Mouse (Mus musculus) myocyte (in vitro differentiated cells): ENCODE results near the gene Sema3b. TPM values are rescaled to one million over a fixed set of nuclear protein-coding genes. Genes with fewer than 3 reads are reported as not detected.

ENCODE experiments used
- H3K27me3 ChIP-seq: one replicate; pipeline ENCODE4 v1.6.1; 2011; ENCODE audit not compliant: control insufficient read depth, insufficient read depth, insufficient read length
- H3K36me3 ChIP-seq: one replicate; pipeline ENCODE4 v1.6.1; 2011; ENCODE audit not compliant: control insufficient read depth, insufficient read depth
- H3K4me2 ChIP-seq: one replicate; pipeline ENCODE4 v1.6.1; 2011; ENCODE audit warnings: low read depth, control low read depth
- H3K4me3 ChIP-seq: one replicate; pipeline ENCODE4 v1.5.1; 2011; ENCODE audit warnings: mild to moderate bottlenecking, control low read depth, moderate library complexity
- H3K79me2 ChIP-seq: one replicate; pipeline ENCODE4 v1.6.1; 2011; ENCODE audit not compliant: control insufficient read depth, insufficient read depth
- H3ac ChIP-seq: one replicate; pipeline ENCODE4 v1.6.1; 2011; ENCODE audit not compliant: control insufficient read depth, insufficient read length
- CEBPB ChIP-seq: IDR thresholded peaks from 2 replicates; pipeline ENCODE4 v1.6.1; 2011; ENCODE audit warnings: mild to moderate bottlenecking, moderate library complexity; ENCODE audit not compliant: poor library complexity, insufficient read depth, severe bottlenecking
- E2F4 ChIP-seq: IDR thresholded peaks from one replicate; pipeline ENCODE4 v1.6.1; 2011; ENCODE audit warnings: mild to moderate bottlenecking, control low read depth, moderate library complexity; ENCODE audit not compliant: insufficient read depth
- MAX ChIP-seq: IDR thresholded peaks from one replicate; pipeline ENCODE4 v1.6.1; 2011; ENCODE audit warnings: low read depth, mild to moderate bottlenecking, control low read depth
- MYOD1 ChIP-seq, 3 experiments: IDR thresholded peaks; one replicate each; pipeline ENCODE4 v1.6.1; 2011; ENCODE audit warnings: control low read depth in 2 of 3, low read depth in 2 of 3, mild to moderate bottlenecking in 2 of 3, moderate library complexity in 1 of 3; ENCODE audit not compliant: insufficient read length in 2 of 3, control insufficient read depth in 1 of 3
- MYOG ChIP-seq, 3 experiments: IDR thresholded peaks; one replicate each; pipeline ENCODE4 v1.6.1; 2011; ENCODE audit warnings: control low read depth in 2 of 3, low read depth in 2 of 3, mild to moderate bottlenecking in 2 of 3; ENCODE audit not compliant: insufficient read length in 2 of 3, control insufficient read depth in 1 of 3, insufficient read depth in 1 of 3
- POLR2A ChIP-seq: IDR thresholded peaks from one replicate; pipeline ENCODE4 v1.6.1; 2011; ENCODE audit warnings: low read depth, mild to moderate bottlenecking, control low read depth, moderate library complexity; ENCODE audit not compliant: insufficient read length
- POLR2AphosphoS2 ChIP-seq: IDR thresholded peaks from one replicate; pipeline ENCODE4 v1.6.1; 2011; ENCODE audit warnings: low read depth, control low read depth; ENCODE audit not compliant: insufficient read length
- REST ChIP-seq: IDR thresholded peaks from one replicate; pipeline ENCODE4 v1.6.1; 2011; ENCODE audit warnings: mild to moderate bottlenecking, control low read depth, moderate library complexity; ENCODE audit not compliant: insufficient read depth, insufficient read length
- SRF ChIP-seq: IDR thresholded peaks from one replicate; pipeline ENCODE4 v1.6.1; 2011; ENCODE audit warnings: low read depth; ENCODE audit not compliant: control insufficient read depth, insufficient read length
- TCF12 ChIP-seq: IDR thresholded peaks from one replicate; pipeline ENCODE4 v1.6.1; 2011; ENCODE audit warnings: mild to moderate bottlenecking, control low read depth; ENCODE audit not compliant: poor library complexity, insufficient read depth, severe bottlenecking
- TCF3 ChIP-seq: IDR thresholded peaks from one replicate; pipeline ENCODE4 v1.6.1; 2011; ENCODE audit warnings: low read depth, control low read depth; ENCODE audit not compliant: insufficient read length
- USF1 ChIP-seq: IDR thresholded peaks from one replicate; pipeline ENCODE4 v1.6.1; 2011; ENCODE audit warnings: low read depth, mild to moderate bottlenecking, control low read depth, moderate library complexity
- polyA plus RNA-seq: library from polyadenylated mRNA; unstranded; fragments of >200 nt; fragmentation: generic; extraction: Trizol; gene quantifications from one replicate; pipeline ENCODE4 v1.2.1, GENCODE M21; 2012; ENCODE audit warnings: missing spikeins

Gene Sema3b
- polyA plus RNA-seq, 1 experiment: 59.9 TPM

- H3K36me3 ChIP-seq: no peaks in the 10 kb centered on the region
- TF ChIP-seq CEBPB (no peak), USF1 (no peak), TCF12 (no peak), POLR2A (no peak)
- no peak overlapping the region for H3ac ChIP-seq
- H3K27me3 ChIP-seq: no peaks in the 10 kb centered on the region
- peaks cover 13% of the 10 kb centered on the region for H3K79me2 ChIP-seq
- H3K4me3 ChIP-seq: no peak overlapping the region
- no peak overlapping the region for H3K4me2 ChIP-seq
Measured at GRCm38 (mm10) chr9:107548820-107549219, 60.2 kb downstream of the Sema3b start.

DNA sequence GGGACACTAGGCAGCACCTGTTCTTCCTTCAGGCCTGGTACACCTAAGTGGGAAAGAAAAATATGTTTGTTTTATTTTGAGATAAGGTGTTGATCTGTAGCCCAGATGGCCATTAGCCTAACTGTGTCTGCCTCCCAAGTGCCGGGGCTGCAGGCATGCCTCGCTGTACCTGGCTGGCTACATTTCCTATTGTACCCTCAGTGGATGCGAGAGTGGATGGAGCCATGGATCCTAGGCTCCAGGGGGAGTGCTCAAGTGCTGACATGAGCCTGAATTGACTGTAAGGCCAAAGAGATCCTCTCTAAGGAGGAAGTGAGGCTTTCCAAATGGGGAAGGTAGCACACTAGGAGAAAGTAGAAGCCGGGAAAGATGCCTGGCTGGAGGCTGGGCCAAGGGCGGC lies 61.1 kb downstream of the Sema3b start:
- H3K4me2 ChIP-seq: no peak overlapping the region
- peaks cover 5% of the 10 kb centered on the region for H3K79me2 ChIP-seq
- no peaks in the 10 kb centered on the region for H3K36me3 ChIP-seq
- H3K27me3 ChIP-seq: no peaks in the 10 kb centered on the region
- H3ac ChIP-seq: no peak overlapping the region
- TF ChIP-seq MYOG (IDR thresholded peaks at IDR 0.05; ENCODE audit: control insufficient read depth in 1 of 3, insufficient read depth in 1 of 3, insufficient read length in 2 of 3, low read depth in 2 of 3) (no peak), TCF12 (no peak), E2F4 (no peak), TCF3 (no peak), POLR2AphosphoS2 (no peak), MAX (no peak), CEBPB (no peak), MYOD1 (IDR thresholded peaks at IDR 0.05; ENCODE audit: control insufficient read depth in 1 of 3, insufficient read length in 2 of 3, low read depth in 2 of 3) (no peak), USF1 (no peak), REST (no peak), SRF (no peak), POLR2A (no peak)
- H3K4me3 ChIP-seq: no peak overlapping the region

Other genes starting within 250 kb of the Sema3b start
- 0.50 TPM for gene Cacna2d2, start 209.6 kb downstream of the Sema3b start, polyA plus RNA-seq
- gene Tmem115, start 75.3 kb downstream of the Sema3b start, polyA plus RNA-seq: 43.4 TPM
- gene Cyb561d2, start 67.0 kb downstream of the Sema3b start, polyA plus RNA-seq: 18.8 TPM
- gene Nprl2, start 67.0 kb downstream of the Sema3b start, polyA plus RNA-seq: 24.6 TPM
- gene Zmynd10, start 61.9 kb downstream of the Sema3b start, polyA plus RNA-seq: 0.52 TPM
- gene Rassf1, start 57.7 kb downstream of the Sema3b start, polyA plus RNA-seq: 59.3 TPM
- gene Tusc2, start 46.0 kb downstream of the Sema3b start, polyA plus RNA-seq: 25.0 TPM
- gene Hyal2, start 41.3 kb downstream of the Sema3b start, polyA plus RNA-seq: 34.2 TPM
- gene Hyal1, start 32.3 kb downstream of the Sema3b start, polyA plus RNA-seq: 3.3 TPM
- 13.8 TPM for gene Naa80, start 30.3 kb downstream of the Sema3b start, polyA plus RNA-seq
- gene Hyal3, start 28.4 kb downstream of the Sema3b start, polyA plus RNA-seq: 0.43 TPM
- 29.4 TPM for gene Ifrd2, start 21.6 kb downstream of the Sema3b start, polyA plus RNA-seq
- 499 TPM for gene Gnai2, start 26.1 kb upstream of the Sema3b start, polyA plus RNA-seq
- gene Slc38a3, start 60.3 kb upstream of the Sema3b start, polyA plus RNA-seq: 0.06 TPM
- not detected for gene Gnat1, start 70.5 kb upstream of the Sema3b start, polyA plus RNA-seq
- gene Sema3f, start 101.2 kb upstream of the Sema3b start, polyA plus RNA-seq: 1.4 TPM
- gene Rbm5, start 161.8 kb upstream of the Sema3b start, polyA plus RNA-seq: 37.6 TPM